ENCODE assay signal across 14 mouse cellular contexts in genomic region chr6:23940776-23941175, GRCm38 (mm10).
DNase-seq lines count a peak whose midpoint lies in the region.
"Had no signal": no experiment of that assay in that cellular context is flagged by ENCODE, and none has a peak within 500 bp of the region (broad histone marks: within the 10 kb centered on the region; RNA-seq: fewer than 3 reads in every experiment).

No protein-coding gene starts in this region.

- DNase-seq in brain, adult 2 months (ENCODE audit: low read depth, low spot score), result peak; percentile 57
- DNase-seq in cerebellum, adult 18-20 months, result peak; percentile 53 to 64
- peak; percentile 71 for DNase-seq in cerebellum, adult 9-10 months
- peak; percentile 38 to 50 for DNase-seq in cerebellum, postnatal 25 days
- no peak for DNase-seq in ovary, postnatal 36 days (ENCODE audit: low spot score)
- no peak for DNase-seq in right cerebral cortex, postnatal 14 days
- DNase-seq in kidney, adult 9 months, result no peak
- DNase-seq: adrenal gland, adult 8-10 months; adrenal gland, postnatal 25 days; gastrocnemius, adult 2 months; gastrocnemius, postnatal 14 days; heart, adult 11 months; kidney, adult 11 months; kidney, adult 8-10 months had no signal

Comparison
In these comparisons a context has a peak if more than half of its experiments do, and no peak if none do; other contexts are left out.
1. DNase-seq: peak in brain, adult 2 months (single experiment), cerebellum, adult 18-20 months (2 of 2), cerebellum, adult 9-10 months (single experiment) and cerebellum, postnatal 25 days (2 of 2); none in ovary, postnatal 36 days (single experiment), right cerebral cortex, postnatal 14 days (single experiment) and kidney, adult 9 months (single experiment).